Mouse (Mus musculus): ENCODE results near the gene Igf2bp3.

GRCm38 (mm10) chr6:49055256-49055733 lies 159.5 kb downstream of the Igf2bp3 start:
- TF ChIP-seq CTCF (IDR thresholded peaks at IDR 0.05; ENCODE audit: borderline replicate concordance, extremely low read depth, insufficient read depth, insufficient read length) (no peak), POLR2A (IDR thresholded peaks at IDR 0.05; ENCODE audit: borderline replicate concordance, extremely low read depth, insufficient read depth, insufficient read length, poor library complexity, severe bottlenecking) (no peak)
